Mouse (Mus musculus) layer of hippocampus, postnatal 25 days (tissue): ENCODE results near the gene Cped1. TPM values are rescaled to one million over a fixed set of nuclear protein-coding genes. Genes with fewer than 3 reads are reported as not detected.
A peak's percentile ranks its signal among the peaks of the same experiment; 100 is the strongest.

Experiments used
- DNase-seq, 2 experiments: peaks; one replicate each; pipeline ENCODE4 v3.0.0; 2022; ENCODE audit warnings: mixed read lengths in 2 of 2, low spot score in 1 of 2; ENCODE audit errors: extremely low spot score in 1 of 2
- total RNA-seq, 2 experiments: library from RNA; stranded (reverse); gene quantifications; 2 replicates each; pipeline ENCODE4 v1.2.3; 2021

Gene Cped1
- total RNA-seq, 2 experiments from 2014 or later = 1.1 to 1.5 TPM

DNA sequence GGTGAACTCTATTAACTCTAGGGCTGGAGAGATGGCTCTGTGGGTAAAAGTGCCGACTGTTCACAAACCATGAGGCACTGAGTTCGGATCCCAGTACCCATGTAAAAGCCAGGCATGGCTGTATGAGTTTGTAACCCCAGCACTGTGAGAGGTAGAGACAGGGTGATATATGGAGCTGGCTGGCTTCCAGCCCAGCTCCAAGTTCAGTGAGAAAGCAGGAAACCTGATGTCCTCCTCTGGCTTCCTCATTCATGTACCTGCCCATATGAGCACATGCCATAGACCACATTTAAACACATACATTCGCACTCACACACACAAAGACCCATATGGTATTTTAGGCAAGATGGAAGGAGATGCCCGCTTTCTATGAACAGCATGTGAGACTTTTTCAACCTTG lies 296.7 kb downstream of the Cped1 start:
- no peak for DNase-seq

DNA sequence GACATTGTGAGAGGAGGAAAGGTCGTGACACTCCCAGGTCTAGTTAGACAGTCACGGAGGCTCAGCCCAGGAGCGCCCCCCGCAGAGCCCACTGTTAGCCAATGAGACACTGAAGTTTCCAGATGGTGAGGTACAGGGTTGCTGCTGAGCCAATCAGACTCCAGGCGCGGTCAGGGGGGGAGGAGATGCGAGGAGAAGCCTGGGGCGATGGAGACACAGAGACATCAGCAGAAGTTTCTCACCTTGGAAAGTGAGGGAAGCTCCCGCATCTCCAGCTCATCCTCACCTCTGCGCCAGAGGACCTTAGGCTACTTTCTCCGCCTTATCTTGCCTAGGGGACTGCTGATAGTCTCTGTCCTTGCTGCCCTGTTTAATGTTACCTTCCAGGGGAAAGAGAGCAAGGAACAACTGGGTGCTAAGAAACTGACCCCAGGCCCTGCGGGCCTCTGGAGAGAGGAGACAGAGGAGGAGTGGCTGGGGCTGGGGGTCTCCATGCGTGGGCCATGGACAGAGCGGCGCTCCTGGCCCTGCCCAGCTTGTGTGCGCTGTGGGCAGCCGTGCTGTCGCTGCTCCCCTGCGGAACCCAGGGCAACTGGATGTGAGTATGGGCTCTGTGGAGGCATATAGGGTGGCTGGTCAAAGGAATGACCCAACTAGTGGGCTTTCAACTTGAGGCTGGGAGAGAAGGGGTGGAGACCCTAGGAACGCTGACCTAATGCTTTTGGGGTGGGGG lies 302.5 kb downstream of the Cped1 start, which contains the start of gene Wnt16:
Gene Wnt16, plus strand, starts transcription at position 224 of the 733 bp plus-strand sequence.
- DNase-seq = peak in 1 of 2 experiments; percentile 15

DNA sequence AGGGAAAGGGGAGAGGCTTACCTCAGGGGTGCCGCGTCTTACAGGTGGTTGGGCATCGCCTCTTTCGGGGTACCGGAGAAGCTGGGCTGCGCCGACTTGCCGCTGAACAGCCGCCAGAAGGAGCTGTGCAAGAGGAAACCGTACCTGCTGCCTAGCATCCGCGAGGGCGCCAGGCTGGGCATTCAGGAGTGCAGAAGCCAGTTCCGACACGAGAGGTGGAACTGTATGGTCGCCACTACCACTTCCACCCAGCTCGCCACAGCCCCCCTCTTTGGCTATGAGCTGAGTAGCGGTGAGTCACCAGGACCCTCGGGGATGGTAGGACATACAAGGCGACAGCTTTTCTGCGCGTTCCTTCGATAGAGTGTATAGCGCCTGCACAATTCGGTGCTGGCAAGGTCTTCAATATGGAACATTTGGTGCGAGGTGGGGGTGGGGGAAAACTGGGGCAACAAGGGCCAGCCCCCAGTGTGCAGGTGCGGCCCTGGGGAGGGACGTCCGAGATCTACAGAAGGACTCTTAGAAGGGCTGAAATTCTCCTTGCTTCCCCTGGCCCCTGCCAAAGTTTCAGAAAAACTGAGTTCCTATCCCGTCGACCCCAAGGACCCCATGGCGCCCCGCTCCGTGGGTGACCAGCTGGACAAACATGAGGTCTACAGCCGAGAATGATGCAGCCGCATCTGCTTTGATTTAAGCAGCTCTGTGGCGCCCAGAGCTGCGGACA lies 303.2 kb downstream of the Cped1 start:
- DNase-seq = peak in 1 of 2 experiments; percentile 17

DNA sequence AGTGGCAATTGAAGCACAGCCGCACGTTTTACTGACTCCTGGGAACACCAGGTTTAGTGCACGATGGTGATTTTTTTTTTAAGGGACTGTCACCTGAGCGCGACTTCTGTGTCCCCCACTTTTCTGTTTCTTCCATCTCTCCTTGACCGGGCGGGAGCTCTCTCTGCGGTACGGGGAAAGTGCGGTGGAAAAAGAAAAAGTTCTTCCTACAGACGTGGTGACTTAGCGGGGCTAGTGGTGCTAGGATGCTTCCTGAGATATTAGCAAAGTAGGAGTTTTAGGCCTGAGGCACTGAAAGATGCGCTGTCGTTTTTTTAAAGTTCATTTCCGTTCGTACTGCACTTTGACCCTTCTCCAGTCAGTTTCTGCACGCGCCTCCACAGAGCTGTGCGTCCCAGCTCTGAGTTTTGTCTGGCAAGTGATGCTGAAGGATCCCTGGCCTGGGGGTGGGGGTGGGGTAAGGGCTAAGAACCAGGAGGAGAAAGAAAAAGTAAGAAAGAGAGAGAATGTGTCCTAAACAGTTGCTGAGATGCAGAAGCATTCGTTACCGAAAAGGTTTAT lies 303.8 kb downstream of the Cped1 start:
- no peak for DNase-seq

DNA sequence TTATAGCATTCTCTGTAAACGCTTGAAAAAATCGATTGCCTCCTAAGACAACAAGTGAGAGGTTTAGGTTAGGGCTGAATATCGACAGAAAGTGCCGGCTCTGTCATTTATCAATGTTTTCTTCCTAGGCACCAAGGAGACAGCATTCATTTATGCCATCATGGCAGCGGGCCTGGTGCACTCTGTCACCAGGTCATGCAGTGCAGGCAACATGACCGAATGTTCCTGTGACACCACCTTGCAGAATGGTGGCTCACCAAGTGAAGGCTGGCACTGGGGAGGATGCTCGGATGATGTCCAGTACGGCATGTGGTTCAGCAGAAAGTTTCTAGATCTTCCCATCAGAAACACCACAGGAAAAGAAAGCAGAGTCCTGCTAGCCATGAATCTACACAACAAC lies 305.1 kb downstream of the Cped1 start:
- no peak for DNase-seq

DNA sequence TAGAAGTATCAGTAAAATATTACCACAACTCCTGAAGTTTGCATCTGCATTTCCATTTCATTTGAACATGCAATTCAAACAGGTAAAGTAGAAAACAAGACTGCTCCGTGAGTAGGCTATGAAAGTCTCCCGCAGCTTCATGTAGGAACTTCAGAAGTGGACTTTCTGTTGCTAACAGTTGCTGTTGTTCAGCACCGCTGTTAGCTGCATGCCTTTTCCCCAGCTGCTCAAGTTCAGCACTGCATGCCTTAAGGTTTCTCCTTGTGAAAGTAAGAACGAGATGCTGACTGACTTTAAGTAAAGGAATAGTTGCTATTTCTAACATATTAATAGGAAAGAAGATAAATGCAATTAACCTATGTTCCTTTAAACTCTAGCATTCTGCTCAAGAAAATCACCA lies 306.3 kb downstream of the Cped1 start:
- no peak for DNase-seq

DNA sequence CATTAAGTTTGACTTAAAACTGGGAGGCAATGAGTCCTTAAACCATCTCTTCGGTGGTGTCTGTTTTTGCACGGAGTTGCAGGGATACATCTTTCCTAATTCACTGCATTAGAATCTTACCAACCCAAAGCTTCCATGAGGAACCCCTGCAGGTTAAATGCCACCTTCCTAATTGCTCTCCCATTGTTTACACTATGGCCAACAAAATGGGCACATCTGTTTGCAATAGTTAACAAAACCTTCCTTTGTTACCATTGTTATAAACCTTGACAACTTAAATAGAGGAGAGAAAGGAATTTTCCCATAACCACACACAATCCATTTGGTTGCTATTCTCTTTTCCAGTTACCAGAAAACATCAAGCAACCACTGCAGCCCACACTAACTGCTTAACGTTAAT lies 308.2 kb downstream of the Cped1 start:
- no peak for DNase-seq

DNA sequence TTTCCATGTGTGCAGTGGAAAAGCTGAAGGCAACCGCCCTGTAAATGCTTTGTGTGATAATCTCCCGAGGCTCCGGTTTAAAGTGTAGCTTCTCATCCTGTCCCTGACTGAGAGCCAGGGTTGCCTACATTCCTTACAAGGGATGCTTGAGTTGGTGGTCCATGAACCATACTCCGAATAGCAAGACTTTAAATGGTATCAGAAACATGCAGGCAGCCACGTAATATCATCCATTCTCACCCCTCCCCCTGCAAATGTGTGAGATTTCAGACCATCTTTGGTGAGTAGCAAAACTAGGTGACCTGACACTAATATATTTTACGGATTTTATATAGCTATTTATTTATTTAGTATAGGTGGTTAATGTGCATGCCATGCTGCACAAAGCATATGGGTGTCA lies 311.3 kb downstream of the Cped1 start:
- DNase-seq = no peak

DNA sequence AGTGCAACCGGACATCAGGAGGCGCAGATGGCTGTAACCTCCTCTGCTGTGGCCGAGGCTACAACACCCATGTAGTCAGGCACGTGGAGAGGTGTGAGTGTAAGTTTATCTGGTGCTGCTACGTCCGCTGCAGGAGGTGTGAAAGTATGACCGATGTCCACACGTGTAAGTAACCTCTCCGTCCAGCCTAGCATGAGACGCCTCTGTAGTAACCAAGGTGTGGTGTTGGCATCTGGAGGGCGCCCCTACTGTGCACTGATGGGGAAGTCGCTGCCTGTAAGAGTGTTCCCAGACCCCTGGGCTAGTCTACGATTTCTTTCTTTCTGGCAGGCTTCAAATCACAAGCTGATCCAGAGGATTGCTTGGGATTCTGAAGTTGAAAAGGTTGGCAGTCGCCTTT lies 312.3 kb downstream of the Cped1 start:
- no peak for DNase-seq

Other genes with a start within 250 kb of the Cped1 start
- gene Tspan12, start 133.4 kb upstream of the Cped1 start, total RNA-seq = 10 to 100 TPM; 29.3 to 34.5 TPM
- 10 to 100 TPM; 26.6 to 28.1 TPM for gene Ing3, start 36.3 kb upstream of the Cped1 start, total RNA-seq